Mouse (Mus musculus) lung, embryonic 14.5 days (tissue): Measurements from ENCODE around the gene Gm42420. TPM values are rescaled to one million over a fixed set of nuclear protein-coding genes. Genes with fewer than 3 reads are reported as not detected.
A peak's percentile ranks its signal among the peaks of the same experiment; 100 is the strongest.

Experiments
- ATAC-seq: fragments of 200-750 bp; cut with Nextera tagmentation; 2 replicates; pipeline ENCODE4 v1.8.0; 2017; ENCODE audit warnings: mild to moderate bottlenecking, moderate TSS enrichment, moderate library complexity; ENCODE audit not compliant: insufficient read depth
- DNase-seq: peaks from one replicate; pipeline ENCODE4 v3.0.0-alpha.2; 2015
- H3K27ac ChIP-seq: fragments of 300-500 bp; sonication (generic); 2 replicates; pipeline ENCODE4 v1.5.1; 2014; ENCODE audit warnings: low read depth, mild to moderate bottlenecking, moderate library complexity
- H3K27me3 ChIP-seq: fragments of 300-500 bp; sonication (generic); 2 replicates; pipeline ENCODE4 v1.6.1; 2014; ENCODE audit warnings: low read length, control low read depth; ENCODE audit not compliant: insufficient read depth
- H3K36me3 ChIP-seq: fragments of 300-500 bp; sonication (generic); 2 replicates; pipeline ENCODE4 v1.6.1; 2014; ENCODE audit warnings: control low read depth; ENCODE audit not compliant: insufficient read depth
- H3K4me1 ChIP-seq: fragments of 300-500 bp; sonication (generic); 2 replicates; pipeline ENCODE4 v1.6.1; 2014; ENCODE audit warnings: antibody characterized with exemption, control low read depth; ENCODE audit not compliant: insufficient read depth
- H3K4me2 ChIP-seq: fragments of 300-500 bp; sonication (generic); 2 replicates; pipeline ENCODE4 v1.6.1; 2014; ENCODE audit warnings: mild to moderate bottlenecking
- H3K4me3 ChIP-seq: fragments of 300-500 bp; sonication (generic); 2 replicates; pipeline ENCODE4 v1.5.1; 2014; ENCODE audit warnings: low read depth, low read length
- H3K9ac ChIP-seq: fragments of 300-500 bp; sonication (generic); 2 replicates; pipeline ENCODE4 v1.6.1; 2014
- H3K9me3 ChIP-seq: fragments of 300-500 bp; sonication (generic); 2 replicates; pipeline ENCODE4 v1.6.1; 2016; ENCODE audit warnings: low read depth, low read length, control low read depth
- CTCF ChIP-seq: IDR thresholded peaks from 2 replicates; pipeline ENCODE4 v1.5.1; 2016; ENCODE audit warnings: antibody characterized with exemption, low read depth
- WGBS: fragments of 180-500 bp; shearing (Covaris S2); extraction: QIAGEN DNeasy Blood & Tissue Kit; methylation state at CpG from one replicate; pipeline ENCODE4 v1.1.7; 2014; 5-methylcytosine and 5-hydroxymethylcytosine counted together
- polyA plus RNA-seq: library from polyadenylated mRNA; unstranded; fragments of >200 nt; fragmentation: Nextera tagmentation; extraction: Ambion mirVana; gene quantifications from 2 replicates; pipeline ENCODE4 v1.2.1, GENCODE M21; 2014

Gm42420 gene
- polyA plus RNA-seq, 1 experiment from 2014 or later, result 1.0 TPM

DNA sequence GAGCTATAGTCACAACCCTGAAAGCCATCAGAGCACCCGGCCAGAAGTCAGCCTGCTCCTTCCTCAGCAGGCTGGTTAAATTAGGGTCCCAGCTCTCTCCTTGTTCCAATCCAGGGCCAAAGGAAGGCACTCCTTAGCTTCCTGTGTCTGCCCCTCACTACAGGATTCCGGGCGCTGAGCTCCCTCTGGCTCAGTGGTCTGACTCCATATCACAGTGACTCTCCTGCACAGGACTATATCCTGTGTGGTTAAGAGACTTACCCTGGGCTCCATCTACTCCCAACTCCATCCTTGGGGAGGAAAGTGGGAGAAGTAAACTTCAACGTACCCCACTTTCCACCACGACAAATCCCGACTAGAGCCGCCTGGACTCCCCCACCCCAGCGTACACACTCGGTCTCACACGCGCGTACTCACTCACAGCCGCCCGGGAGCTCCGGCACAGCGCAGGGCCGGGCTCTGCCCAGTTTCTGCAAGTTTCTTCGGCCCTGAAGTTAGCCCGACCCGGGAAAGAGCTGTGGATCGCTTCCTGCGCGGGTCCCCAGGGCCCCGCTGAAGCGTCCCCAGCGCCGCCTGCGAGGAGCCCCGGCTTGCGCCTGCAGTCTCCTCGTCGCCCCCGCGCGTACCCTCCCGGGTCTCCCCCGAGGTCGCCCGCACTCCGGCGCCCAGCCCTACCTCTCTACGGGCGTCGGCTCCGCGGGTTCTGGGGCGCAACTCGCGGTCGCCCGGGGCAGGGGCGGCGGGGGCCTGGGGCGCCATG lies 28.5 kb upstream of the Gm42420 start:
- ATAC-seq (peak; percentile 64), DNase-seq (peak; percentile 68)
- H3K36me3 ChIP-seq, result 0 out of 2 replicates have a peak, but pooled peaks cover 3% of the 10 kb centered on the region
- peak overlapping the region; percentile 70 for H3K4me2 ChIP-seq
- H3K4me1 ChIP-seq, result peaks cover 29% of the 10 kb centered on the region
- peak overlapping the region; percentile 94 for H3K27ac ChIP-seq
- TF ChIP-seq CTCF, result no peak
- WGBS, result 1% methylated on average over 33 of the region's 54 CpGs
- H3K4me3 ChIP-seq, result peak overlapping the region; percentile 86
- H3K9ac ChIP-seq, result peak overlapping the region; percentile 94
- no peaks in the 10 kb centered on the region for H3K27me3 ChIP-seq
- H3K9me3 ChIP-seq, result no peaks in the 10 kb centered on the region

DNA sequence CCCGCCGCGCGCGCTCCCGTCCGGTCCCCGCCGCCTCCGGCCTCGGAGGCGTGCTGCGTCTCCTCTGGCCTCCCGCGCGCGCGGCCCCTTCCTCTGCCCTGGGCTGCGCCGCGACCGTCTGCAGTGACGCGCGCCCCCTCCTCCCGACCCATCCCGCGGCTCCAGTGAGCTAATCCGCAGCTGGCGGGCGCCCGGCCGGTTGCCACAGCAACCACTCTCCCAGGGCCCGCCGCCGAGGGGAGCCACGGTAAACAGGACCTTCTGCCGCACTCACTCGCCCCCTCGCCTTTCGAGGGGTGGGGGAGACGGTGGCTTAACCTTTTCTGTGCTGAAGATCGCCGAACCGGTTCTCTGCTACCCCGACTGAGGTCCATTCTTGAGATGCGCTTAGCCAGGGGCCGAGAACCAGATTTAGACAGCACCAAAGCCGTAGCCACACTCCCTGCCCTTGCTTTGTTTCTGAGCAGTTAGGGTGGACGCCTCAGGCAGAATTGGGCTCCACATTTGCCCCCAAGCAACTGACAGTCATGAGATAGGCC lies 27.8 kb upstream of the Gm42420 start, which contains the start of gene Dennd2a:
Gene Dennd2a, minus strand, starts transcription at position 145 of the 539 bp plus-strand sequence.
- WGBS, result under 1% methylated on average over 50 of the region's 50 CpGs
- TF ChIP-seq CTCF, result no peak
- Histone ChIP-seq H3K9ac (peak within 1 kb of the TSS; percentile 94), H3K36me3 (no peaks in the 10 kb centered on the region), H3K9me3 (no peaks in the 10 kb centered on the region), H3K27ac (peak within 1 kb of the TSS; percentile 94), H3K4me1 (peaks cover 29% of the 10 kb centered on the region), H3K27me3 (no peaks in the 10 kb centered on the region), H3K4me2 (peak within 1 kb of the TSS; percentile 70), H3K4me3 (peak within 1 kb of the TSS; percentile 86)
- ATAC-seq (peak; percentile 93), DNase-seq (peak; percentile 96)

DNA sequence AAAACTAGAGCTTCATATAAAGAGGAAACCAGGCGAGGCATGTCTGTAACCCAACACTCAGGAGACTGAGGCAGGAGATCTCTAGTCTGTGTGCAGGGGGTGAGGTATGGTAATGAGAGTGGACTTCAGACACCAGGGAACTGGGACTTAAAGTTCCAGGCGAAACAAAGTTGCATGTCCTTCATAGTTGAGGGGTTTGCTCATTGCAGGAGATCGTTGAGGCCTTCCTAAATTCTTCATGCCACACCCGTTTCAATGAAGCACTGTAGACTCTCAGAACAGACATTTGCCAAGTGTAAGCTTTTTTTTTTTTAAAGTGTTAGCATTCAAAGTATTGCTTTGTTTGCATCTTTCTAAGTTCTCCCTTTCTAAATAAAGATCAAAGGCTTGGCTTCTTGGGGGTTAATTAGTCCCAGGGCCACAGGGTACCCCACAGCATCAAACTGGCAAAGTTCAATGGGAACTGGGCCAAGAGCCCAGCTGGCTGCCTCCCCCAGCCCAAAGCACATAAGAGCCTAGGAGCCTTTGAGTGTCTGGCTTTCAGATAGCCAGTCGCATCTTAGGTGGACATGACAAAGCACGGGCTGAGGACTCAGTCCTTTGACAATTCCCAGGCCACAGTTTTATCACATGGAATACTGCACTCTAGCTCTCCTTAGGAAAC lies 26.1 kb upstream of the Gm42420 start:
- no peak overlapping the region for H3K4me2 ChIP-seq
- no peaks in the 10 kb centered on the region for H3K9me3 ChIP-seq
- no peak overlapping the region for H3K9ac ChIP-seq
- ATAC-seq, result no peak
- TF ChIP-seq CTCF, result no peak
- no peak overlapping the region for H3K4me3 ChIP-seq
- peak; percentile 59 for DNase-seq
- peaks cover 28% of the 10 kb centered on the region for H3K4me1 ChIP-seq
- H3K36me3 ChIP-seq, result no peaks in the 10 kb centered on the region
- peak overlapping the region; percentile 16; the same call in 1 of the 2 replicates for H3K27ac ChIP-seq
- WGBS, result 34% methylated on average over 6 of the region's 6 CpGs
- no peaks in the 10 kb centered on the region for H3K27me3 ChIP-seq

DNA sequence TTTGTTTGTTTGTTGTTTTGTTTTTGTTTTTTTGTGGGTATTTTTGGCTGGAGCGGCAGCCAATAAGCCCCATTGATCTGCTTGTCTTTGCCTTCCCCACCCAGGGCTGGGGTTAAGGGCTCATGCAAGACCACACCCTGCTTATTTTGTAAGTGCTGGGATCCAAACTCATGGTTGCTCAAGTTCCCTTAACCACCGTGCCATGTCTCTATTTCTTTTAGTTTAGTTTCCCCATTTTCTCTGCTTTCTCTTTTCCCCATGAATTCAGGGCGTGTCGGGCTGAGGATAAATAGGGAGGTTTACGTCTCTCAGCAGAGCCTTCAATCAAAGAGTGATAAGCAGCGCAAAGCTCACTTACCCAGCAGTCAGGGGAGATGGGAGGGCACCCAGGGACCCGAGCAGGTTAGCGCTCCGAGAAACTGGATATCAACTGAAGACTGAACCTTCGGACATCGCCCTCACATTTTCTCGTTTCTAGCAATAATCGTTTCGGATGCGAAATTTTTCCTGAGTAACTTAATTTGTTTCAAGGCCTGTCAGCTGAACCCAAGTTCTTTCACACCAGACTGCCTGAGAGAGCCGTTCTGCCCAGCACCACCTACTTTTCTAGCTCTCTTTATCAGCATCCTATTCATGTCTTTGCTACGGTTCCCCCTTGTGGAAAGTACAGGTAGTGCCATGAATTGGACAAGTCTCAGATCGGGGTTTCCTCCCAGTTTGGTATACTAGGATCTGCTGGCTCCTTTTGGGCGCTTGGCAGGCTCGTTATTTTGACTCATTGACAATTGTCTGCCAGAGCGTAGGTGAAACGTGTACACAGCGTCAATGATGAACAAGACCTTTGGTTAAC lies 23.2 kb upstream of the Gm42420 start:
- TF ChIP-seq CTCF, result peak; percentile 91
- Histone ChIP-seq H3K9me3 (no peaks in the 10 kb centered on the region), H3K36me3 (no peaks in the 10 kb centered on the region), H3K4me2 (peak overlapping the region; percentile 50), H3K27ac (no peak overlapping the region), H3K4me1 (peaks cover 11% of the 10 kb centered on the region), H3K27me3 (no peaks in the 10 kb centered on the region), H3K4me3 (no peak overlapping the region), H3K9ac (no peak overlapping the region)
- ATAC-seq (peak; percentile 31; the same call in 1 of the 2 replicates), DNase-seq (peak; percentile 95)
- WGBS, result 15% methylated on average over 23 of the region's 23 CpGs

DNA sequence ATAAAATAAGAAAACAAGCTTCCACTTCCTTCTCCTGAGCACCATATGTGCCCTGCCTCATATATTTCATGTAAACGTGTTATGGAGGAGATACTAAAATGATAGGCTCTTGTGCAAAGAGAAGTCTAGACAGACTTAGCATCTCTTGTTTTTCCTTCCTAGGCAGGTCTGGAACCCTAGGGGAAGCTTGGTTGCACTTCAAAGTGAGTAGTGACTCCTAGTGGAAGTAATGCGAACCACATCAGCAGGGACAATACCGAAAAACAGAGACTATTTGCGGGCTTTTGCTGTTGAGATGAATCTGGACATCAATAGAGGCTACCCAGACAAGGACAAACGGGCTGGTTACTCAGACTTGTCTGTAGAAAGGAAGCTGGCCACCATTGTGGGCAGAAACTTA lies 18.0 kb upstream of the Gm42420 start:
- Histone ChIP-seq H3K4me1 (no peaks in the 10 kb centered on the region), H3K27me3 (no peaks in the 10 kb centered on the region), H3K4me3 (no peak overlapping the region), H3K4me2 (no peak overlapping the region), H3K36me3 (no peaks in the 10 kb centered on the region), H3K9ac (no peak overlapping the region), H3K27ac (no peak overlapping the region), H3K9me3 (no peaks in the 10 kb centered on the region)
- WGBS, result 10% methylated on average over 5 of the region's 5 CpGs
- TF ChIP-seq CTCF, result peak; percentile 89
- DNase-seq (peak; percentile 85), ATAC-seq (0 out of 2 replicates have a peak, but pooled peaks have one; percentile 18)

DNA sequence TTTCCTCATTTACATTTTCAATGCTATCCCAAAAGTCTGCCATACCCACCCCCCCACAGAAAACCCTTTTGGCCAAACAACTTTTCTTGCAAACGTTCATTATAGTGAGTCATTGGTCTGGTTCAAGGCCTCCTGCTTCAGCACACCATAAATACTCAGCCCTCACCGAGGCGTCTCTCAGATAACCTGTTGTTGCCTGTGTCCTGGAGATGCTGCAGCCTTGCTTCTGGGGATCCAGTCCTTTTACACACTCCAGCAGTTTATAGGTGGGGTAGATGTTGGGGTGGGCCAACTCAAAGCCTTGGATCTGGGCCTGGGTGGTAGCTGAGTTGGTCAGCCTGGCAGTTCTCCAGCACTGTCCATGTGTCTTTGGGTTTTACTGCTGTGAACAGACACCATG lies 15.1 kb upstream of the Gm42420 start:
- 0 out of 2 replicates have a peak, but pooled peaks cover 4% of the 10 kb centered on the region for H3K4me1 ChIP-seq
- 65% methylated on average over 3 of the region's 3 CpGs for WGBS
- no peak overlapping the region for H3K27ac ChIP-seq
- H3K9ac ChIP-seq, result no peak overlapping the region
- ATAC-seq, result no peak
- no peak overlapping the region for H3K4me2 ChIP-seq
- H3K27me3 ChIP-seq, result no peaks in the 10 kb centered on the region
- no peaks in the 10 kb centered on the region for H3K36me3 ChIP-seq
- TF ChIP-seq CTCF, result no peak
- DNase-seq, result no peak
- H3K4me3 ChIP-seq, result no peak overlapping the region
- H3K9me3 ChIP-seq, result no peaks in the 10 kb centered on the region
